In genomic region chr1:160194529-160195336, GRCm38 (mm10) we compare ENCODE assay signal across 8 mouse cellular contexts. TPM values are rescaled to one million over a fixed set of nuclear protein-coding genes. Genes with fewer than 3 reads are reported as not detected.
A peak's percentile ranks its signal among the peaks of the same experiment; 100 is the strongest.
DNase-seq lines count a peak whose midpoint lies in the region; ATAC-seq lines count a peak whose summit lies in the region.

TSS of gene Mrps14 (plus strand) at chr1:160195215.

- peak; percentile 100 for DNase-seq in adipocyte (ENCODE audit: low spot score)
- peak; percentile 99 for DNase-seq in embryo, embryonic 10 days (ENCODE audit: low spot score)
- peak; percentile 96 for DNase-seq in gastrocnemius, postnatal 10 days
- DNase-seq in induced T-regulatory cell, adult 2 months (ENCODE audit: low read depth) = peak; percentile 100
- peak; percentile 98 for DNase-seq in left cerebral cortex, adult 9 months (ENCODE audit: low spot score in 2 of 2)
- peak; percentile 97 for DNase-seq in right cerebral cortex, postnatal 14 days
- DNase-seq in urinary bladder, postnatal 36 days (ENCODE audit: low spot score in 2 of 2) = peak; percentile 98 to 99

- peak; percentile 95 for ATAC-seq in megakaryocyte progenitor cell, adult 5-6 weeks (replicated peaks; ENCODE audit: poor library complexity)

RNA-seq across cellular contexts. Expression of gene Mrps14, which starts in this region (rescaled TPM):
- 10 to 100 TPM; 75.7 to 84.0 TPM for total RNA-seq in gastrocnemius, postnatal 10 days (2021)
- 198 and 201 TPM in 2 replicates for total RNA-seq in megakaryocyte progenitor cell, adult 5-6 weeks (2015)
- 151 and 173 TPM in 2 replicates for total RNA-seq in megakaryocyte progenitor cell, adult 5-6 weeks (2017)

Comparison
In these comparisons a context has a peak if more than half of its experiments do, and no peak if none do; other contexts are left out.
1. Peak in every context shown above with its lines: DNase-seq and ATAC-seq.